Mouse (Mus musculus) erythroblast, embryonic 14.5 days (primary cell): Measurements from ENCODE around the gene Slc12a8.

ENCODE experiments used
- GATA1 ChIP-seq: IDR thresholded peaks from 2 replicates; pipeline ENCODE4 v1.6.1; 2012; ENCODE audit warnings: low read length, inconsistent platforms, mixed read lengths
- TAL1 ChIP-seq: IDR thresholded peaks from 3 replicates; pipeline ENCODE4 v1.6.1; 2012; ENCODE audit warnings: low read length, inconsistent platforms, mixed read lengths

GRCm38 (mm10) chr16:33519916-33520568, 2.9 kb downstream of the Slc12a8 start:
- TF ChIP-seq GATA1 (no peak), TAL1 (no peak)
